ENCODE assay signal across 8 mouse cellular contexts in the genomic region with DNA sequence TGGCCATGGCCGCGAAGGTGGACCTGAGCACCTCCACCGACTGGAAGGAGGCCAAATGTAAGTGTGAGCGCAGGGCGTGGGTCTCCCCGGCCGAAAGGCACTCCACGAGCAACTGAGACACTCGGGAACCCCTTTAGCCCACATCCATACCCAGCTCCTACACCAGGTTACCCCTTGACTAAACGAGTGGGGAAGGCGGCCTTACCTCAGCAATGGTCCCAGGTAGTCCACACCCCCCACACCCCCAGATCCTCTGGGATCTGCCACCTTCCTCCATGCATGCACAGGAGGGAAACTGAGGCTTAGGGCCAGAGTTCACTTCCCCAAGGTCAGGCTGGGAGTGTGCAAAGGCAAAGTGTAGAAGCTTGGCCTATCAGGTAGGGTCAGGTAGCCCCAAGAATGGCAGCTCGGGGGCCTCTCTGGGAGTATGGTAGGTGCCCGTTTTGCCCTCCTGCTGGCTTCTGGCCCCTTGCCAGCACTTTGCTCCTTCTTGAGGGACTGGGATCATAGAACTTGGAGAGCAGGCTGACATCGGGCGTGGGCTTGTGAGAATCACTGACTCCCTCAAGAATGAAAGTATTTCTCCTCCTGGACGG. TPM values are rescaled to one million over a fixed set of nuclear protein-coding genes. Genes with fewer than 3 reads are reported as not detected.
A peak's percentile ranks its signal among the peaks of the same experiment; 100 is the strongest.
DNase-seq lines count a peak whose midpoint lies in the region; ATAC-seq and TF ChIP-seq lines count a peak whose summit lies in the region.

No protein-coding gene starts in this region.

- peak overlapping the region; percentile 81 for H3K9ac ChIP-seq in liver, adult 2 months (ENCODE audit: low read depth, low read length)
- peak overlapping the region; percentile 54 for H3K9ac ChIP-seq in hindbrain, embryonic 15.5 days

- DNase-seq in liver, adult 2 months (ENCODE audit: extremely low read depth, low read depth, low spot score) = no peak
- DNase-seq in liver (no peak), adipocyte (ENCODE audit: low spot score) (peak; percentile 21)
- peak; percentile 80 for DNase-seq in cerebellum, adult 9-11 months
- peak; percentile 73 for DNase-seq in lung, postnatal 10 days
- no peak for DNase-seq in right cerebral cortex, adult 18-20 months

- H3K9me3 ChIP-seq in hindbrain, embryonic 15.5 days = no peaks in the 10 kb centered on the region

- H3K36me3 ChIP-seq in liver, adult 2 months (ENCODE audit: control insufficient read depth, insufficient read depth, low read length) = no peaks in the 10 kb centered on the region
- no peaks in the 10 kb centered on the region for H3K36me3 ChIP-seq in hindbrain, embryonic 15.5 days

- H3K79me2 ChIP-seq in liver, adult 2 months (ENCODE audit: control insufficient read depth, insufficient read depth, low read length) = no peaks in the 10 kb centered on the region; the same call in 1 of the 2 replicates

- ATAC-seq in hindbrain, embryonic 15.5 days (ENCODE audit: low FRiP score, low read depth) = peak; percentile 46
- no peak for ATAC-seq in inflammation-experienced regulatory T-cells, adult 6 months

- no peaks in the 10 kb centered on the region for H3K27me3 ChIP-seq in liver, adult 2 months (ENCODE audit: control insufficient read depth, insufficient read depth, low read length)
- peaks cover 24% of the 10 kb centered on the region for H3K27me3 ChIP-seq in hindbrain, embryonic 15.5 days

- peak overlapping the region; percentile 82 for H3K27ac ChIP-seq in liver, adult 2 months (replicated peaks; ENCODE audit: insufficient read depth, low read depth, low read length)
- no peak overlapping the region for H3K27ac ChIP-seq in hindbrain, embryonic 15.5 days (replicated peaks)

- peaks cover 11% of the 10 kb centered on the region for H3K4me1 ChIP-seq in liver, adult 2 months (ENCODE audit: control insufficient read depth, insufficient read depth, low read length)
- H3K4me1 ChIP-seq in hindbrain, embryonic 15.5 days (replicated peaks) = peaks cover 22% of the 10 kb centered on the region

- no peak for TF ChIP-seq CTCF in liver, adult 2 months (IDR thresholded peaks at IDR 0.05; ENCODE audit: low read depth, low read length)

- peak overlapping the region; percentile 79 for H3K4me3 ChIP-seq in liver, adult 2 months (ENCODE audit: insufficient read depth, low read depth, low read length)
- H3K4me3 ChIP-seq in hindbrain, embryonic 15.5 days = peak overlapping the region; percentile 63

- H3K4me2 ChIP-seq in hindbrain, embryonic 15.5 days = peak overlapping the region; percentile 99

- no peak for TF ChIP-seq POLR2A in liver, adult 2 months (IDR thresholded peaks at IDR 0.05; ENCODE audit: extremely low read depth, insufficient read depth, low read length)

- under 1% methylated on average over 16 of the region's 16 CpGs for WGBS in liver, adult 2 months
- 2% methylated on average over 16 of the region's 16 CpGs for WGBS in hindbrain, embryonic 15.5 days

RNA-seq across cellular contexts. Expression of a gene that starts 0.6 kb away (rescaled TPM):
- 12.2 and 15.0 TPM in 2 replicates for total RNA-seq in liver, adult 2 months (2014; rRNA removed)
- polyA plus RNA-seq in liver, adult 2 months (2012; rRNA removed) = 115 and 120 TPM in 2 replicates
- 5.5 and 6.1 TPM in 2 replicates for polyA plus RNA-seq in hindbrain, embryonic 15.5 days (2015; fragmentation: Nextera tagmentation; extraction: Ambion mirVana)
- polyA plus RNA-seq in inflammation-experienced regulatory T-cells, adult 6 months (2017; shearing (Covaris generic)) = 1 to 10 TPM in 2 of 3 experiments, under 1 TPM in 1; 0.99 to 3.1 (median 1.8) TPM

RNA-seq across cellular contexts. Expression of a gene that starts 17.5 kb away (rescaled TPM):
- 44.9 and 49.4 TPM in 2 replicates for total RNA-seq in liver, adult 2 months (2014; rRNA removed)
- polyA plus RNA-seq in liver, adult 2 months (2012; rRNA removed) = 32.3 and 37.2 TPM in 2 replicates
- 218 and 229 TPM in 2 replicates for polyA plus RNA-seq in hindbrain, embryonic 15.5 days (2015; fragmentation: Nextera tagmentation; extraction: Ambion mirVana)
- polyA plus RNA-seq in inflammation-experienced regulatory T-cells, adult 6 months (2017; shearing (Covaris generic)) = 100 to 1,000 TPM; 104 to 160 (median 120) TPM

RNA-seq across cellular contexts. Expression of a gene that starts 38.0 kb away (rescaled TPM):
- 3.1 and 3.4 TPM in 2 replicates for total RNA-seq in liver, adult 2 months (2014; rRNA removed)
- 3.2 and 6.3 TPM in 2 replicates for polyA plus RNA-seq in liver, adult 2 months (2012; rRNA removed)
- polyA plus RNA-seq in hindbrain, embryonic 15.5 days (2015; fragmentation: Nextera tagmentation; extraction: Ambion mirVana) = 4.5 and 5.2 TPM in 2 replicates
- polyA plus RNA-seq in inflammation-experienced regulatory T-cells, adult 6 months (2017; shearing (Covaris generic)) = 100 to 1,000 TPM; 253 to 288 (median 257) TPM

RNA-seq across cellular contexts. Expression of a gene that starts 48.3 kb away (rescaled TPM):
- total RNA-seq in liver, adult 2 months (2014; rRNA removed) = 0.09 and 0.40 TPM in 2 replicates
- polyA plus RNA-seq in liver, adult 2 months (2012; rRNA removed) = 0.27 and 0.31 TPM in 2 replicates
- 9.8 and 11.1 TPM in 2 replicates for polyA plus RNA-seq in hindbrain, embryonic 15.5 days (2015; fragmentation: Nextera tagmentation; extraction: Ambion mirVana)
- under 1 TPM in 1 of 3 experiments, not detected in 2; 0.20 TPM for polyA plus RNA-seq in inflammation-experienced regulatory T-cells, adult 6 months (2017; shearing (Covaris generic))

Comparison
In these comparisons a context has a peak if more than half of its experiments do, and no peak if none do; other contexts are left out.
1. DNase-seq: peak in adipocyte (single experiment), cerebellum, adult 9-11 months (single experiment) and lung, postnatal 10 days (single experiment); none in liver, adult 2 months (single experiment), liver (single experiment) and right cerebral cortex, adult 18-20 months (single experiment).
2. RNA of a gene that starts 0.6 kb away (polyA plus RNA-seq): 115 to 120 TPM in liver, adult 2 months; 5.5 to 6.1 TPM in hindbrain, embryonic 15.5 days and 0.99 to 3.1 TPM in inflammation-experienced regulatory T-cells, adult 6 months; every median in the first group is over 10 times any median in the second.
3. RNA of a gene that starts 38.0 kb away (polyA plus RNA-seq): 253 to 288 TPM in inflammation-experienced regulatory T-cells, adult 6 months; 3.2 to 6.3 TPM in liver, adult 2 months and 4.5 to 5.2 TPM in hindbrain, embryonic 15.5 days; every median in the first group is over 10 times any median in the second.